Mouse (Mus musculus) adrenal gland, postnatal 36 days (tissue): ENCODE data around the gene Polr3gl. TPM values are rescaled to one million over a fixed set of nuclear protein-coding genes. Genes with fewer than 3 reads are reported as not detected.
"Not testable (repeated sequence)": the region's sequence is repeated elsewhere in the genome, so short reads cannot be mapped to it uniquely, and the experiment has no call there.

ENCODE experiments used
- DNase-seq, 2 experiments: peaks; one replicate each; pipeline ENCODE4 v3.0.0; 2021; ENCODE audit warnings: mixed read lengths in 1 of 2
- long read RNA-seq, 2 experiments: library from polyadenylated mRNA; stranded (forward); transcript quantifications; one replicate each; pipeline ENCODE4 v2.0.0; 2021; ENCODE audit warnings: borderline sequencing depth in 2 of 2
- total RNA-seq, 2 experiments: library from RNA; stranded (reverse); gene quantifications; 2 replicates each; pipeline ENCODE4 v1.2.3; 2021

Polr3gl gene
- total RNA-seq = 10 to 100 TPM; 29.4 to 33.3 TPM
- long read RNA-seq, experiment 1, transcript Polr3gl-201 (8 exons, 1,427 nt) = major isoform, 19 of 40 reads
- long read RNA-seq, experiment 1, partial matches to known transcripts = 8 of 40 reads
- long read RNA-seq, experiment 1, other reads (novel, unspliced or antisense) = 8 of 40 reads
- long read RNA-seq, experiment 2, transcript Polr3gl-201 (8 exons, 1,427 nt) = major isoform, 9 of 12 reads
- long read RNA-seq, experiment 2, partial matches to known transcripts = 1 of 12 reads
- long read RNA-seq, experiment 2, other reads (novel, unspliced or antisense) = 0 of 12 reads

GRCm38 (mm10) chr3:96593790-96594560 is at the start of gene Polr3gl:
TSS of gene Polr3gl (minus strand) at chr3:96594181.
- DNase-seq = peak; percentile 96

- peak; percentile 70 to 80 for DNase-seq
Observed at GRCm38 (mm10) chr3:96639219-96639618, 45.2 kb upstream of the Polr3gl start.

GRCm38 (mm10) chr3:96636448-96636847 is 42.5 kb upstream of the Polr3gl start:
- DNase-seq = no peak

DNA sequence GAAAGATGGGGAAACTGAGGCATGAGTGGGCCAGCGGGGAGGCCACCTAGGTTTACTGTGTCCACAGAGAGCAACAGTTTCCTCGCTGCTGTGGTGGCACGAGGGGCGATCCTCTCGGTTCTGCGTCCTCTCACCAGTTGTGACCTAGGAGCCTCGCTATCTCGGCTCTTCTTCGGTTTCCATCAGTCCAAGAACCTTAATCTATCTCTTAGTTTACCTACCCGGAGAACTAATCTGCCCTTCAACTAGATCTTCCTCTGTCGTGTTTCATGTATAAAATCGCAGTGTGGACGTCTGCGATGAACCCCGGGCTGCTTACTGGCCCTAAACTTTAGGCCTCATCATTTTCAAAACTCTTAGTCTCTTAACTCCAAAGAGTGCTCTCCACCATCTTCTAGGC is 41.9 kb upstream of the Polr3gl start:
- DNase-seq = no peak

DNA sequence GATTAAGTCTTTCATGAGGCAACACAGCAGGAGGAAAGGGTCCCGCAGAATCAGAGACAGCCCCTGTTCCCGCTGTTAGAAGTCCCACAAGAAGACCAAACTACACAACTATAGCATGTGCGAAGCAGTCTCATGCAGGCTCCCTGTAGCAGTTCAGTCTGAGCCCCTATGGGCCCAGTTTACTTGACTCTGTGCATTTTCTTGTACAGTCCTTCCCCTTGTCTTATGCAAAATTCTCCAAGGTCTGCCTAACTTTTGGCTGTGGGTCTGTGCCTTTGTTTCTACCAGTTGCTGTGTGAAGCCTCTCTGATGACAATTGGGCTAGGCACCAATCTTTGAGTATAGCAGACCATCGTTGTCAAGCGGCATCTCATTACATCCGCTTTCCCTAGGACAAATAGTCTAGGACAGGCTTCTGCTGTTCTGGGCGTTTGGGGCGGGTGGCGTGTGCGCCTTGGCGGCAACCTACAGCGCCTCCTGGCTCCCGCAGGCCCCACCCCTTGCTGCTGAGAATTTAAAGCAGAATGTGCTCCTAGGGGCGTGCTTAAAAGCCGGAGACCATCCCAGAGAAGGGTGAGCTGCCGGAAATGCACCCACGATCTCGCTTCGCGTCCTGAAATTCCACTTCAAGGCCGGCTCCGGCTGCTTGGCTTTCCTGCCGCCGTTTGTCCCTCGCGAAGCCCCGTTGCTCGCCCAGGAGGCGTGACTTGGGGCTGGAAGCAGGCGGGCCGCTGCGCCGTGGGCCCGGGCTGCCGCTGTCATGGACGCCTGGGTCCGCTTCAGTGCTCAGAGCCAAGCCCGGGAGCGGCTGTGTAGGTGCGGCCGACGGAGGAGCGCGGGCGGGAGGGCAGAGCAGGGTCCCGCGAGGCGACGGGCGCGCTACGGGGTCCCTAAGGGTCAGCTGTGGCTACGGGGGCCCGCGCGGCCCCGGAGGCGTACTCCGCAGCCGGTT is 41.2 kb upstream of the Polr3gl start, which contains the start of the genes Pex11b and Gm42957:
TSS of gene Pex11b (plus strand) at position 449 of the 952 bp plus-strand sequence.
TSS of gene Gm42957 (plus strand) at position 547 of the 952 bp plus-strand sequence.
- peak; percentile 95 for DNase-seq

GRCm38 (mm10) chr3:96634015-96634414 is 40.0 kb upstream of the Polr3gl start:
- no peak for DNase-seq

- DNase-seq = no peak
Observed at GRCm38 (mm10) chr3:96632058-96632457, 38.1 kb upstream of the Polr3gl start.

DNA sequence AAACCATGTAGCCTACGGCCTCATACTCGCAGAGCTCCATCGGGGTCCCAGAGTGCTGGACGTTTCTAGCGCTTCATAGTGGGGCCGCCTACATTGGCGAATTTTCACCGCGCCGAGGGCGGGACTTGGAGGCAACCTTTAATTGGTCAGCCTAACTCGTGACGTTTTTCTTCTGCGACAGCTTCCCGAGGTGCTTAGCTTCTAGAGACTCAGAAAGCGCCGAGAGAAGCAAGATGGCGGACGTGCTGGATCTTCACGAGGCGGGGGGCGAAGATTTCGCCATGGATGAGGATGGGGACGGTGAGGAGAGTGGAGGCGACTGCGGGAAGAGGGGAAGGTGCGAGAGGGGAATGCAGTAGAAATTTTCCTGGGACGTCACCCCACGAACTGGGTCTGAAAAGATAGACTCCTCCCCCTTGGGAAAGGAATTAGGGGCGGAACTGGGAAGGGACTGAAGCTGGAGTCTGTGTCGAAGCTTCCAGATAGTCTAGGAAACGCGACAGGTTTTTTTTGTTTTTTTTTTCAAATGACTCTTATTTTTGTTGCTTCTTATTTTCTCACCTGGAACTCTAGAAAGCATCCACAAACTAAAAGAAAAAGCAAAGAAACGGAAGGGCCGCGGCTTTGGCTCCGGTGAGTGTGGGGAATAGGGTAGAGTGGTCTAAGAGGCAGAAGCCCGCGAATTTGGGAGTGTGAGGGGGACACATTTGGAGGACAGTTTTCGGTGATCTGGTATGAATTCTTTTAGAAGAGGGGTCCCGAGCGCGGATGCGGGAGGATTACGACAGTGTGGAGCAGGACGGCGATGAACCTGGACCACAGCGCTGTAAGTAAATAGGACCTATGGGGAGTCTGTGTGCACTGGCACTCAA is 36.0 kb upstream of the Polr3gl start, which contains the start of gene Rbm8a:
TSS of gene Rbm8a (plus strand) at position 205 of the 872 bp plus-strand sequence.
- DNase-seq = peak; percentile 95 to 96

GRCm38 (mm10) chr3:96623201-96623600 is 29.2 kb upstream of the Polr3gl start:
- no peak for DNase-seq

DNA sequence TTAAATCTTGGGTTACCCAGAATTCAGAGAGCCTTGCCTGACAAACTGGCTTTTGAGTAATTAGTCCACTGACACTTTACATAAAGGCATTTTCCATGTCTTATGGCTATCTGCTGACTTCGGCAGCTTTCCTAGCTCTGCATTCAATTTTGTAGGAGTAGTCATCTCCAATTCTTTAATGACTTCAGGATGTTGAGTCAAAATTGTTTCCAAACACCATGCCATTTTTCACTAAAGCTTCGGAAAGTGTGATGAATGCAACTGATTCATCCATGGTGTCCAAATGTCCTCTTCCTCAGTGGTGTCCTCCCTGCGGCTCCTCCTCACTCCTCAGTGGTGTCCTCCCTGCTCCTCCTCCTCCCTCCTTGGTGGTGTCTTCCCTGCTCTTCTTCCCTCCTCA is 24.0 kb upstream of the Polr3gl start:
- no peak for DNase-seq

DNA sequence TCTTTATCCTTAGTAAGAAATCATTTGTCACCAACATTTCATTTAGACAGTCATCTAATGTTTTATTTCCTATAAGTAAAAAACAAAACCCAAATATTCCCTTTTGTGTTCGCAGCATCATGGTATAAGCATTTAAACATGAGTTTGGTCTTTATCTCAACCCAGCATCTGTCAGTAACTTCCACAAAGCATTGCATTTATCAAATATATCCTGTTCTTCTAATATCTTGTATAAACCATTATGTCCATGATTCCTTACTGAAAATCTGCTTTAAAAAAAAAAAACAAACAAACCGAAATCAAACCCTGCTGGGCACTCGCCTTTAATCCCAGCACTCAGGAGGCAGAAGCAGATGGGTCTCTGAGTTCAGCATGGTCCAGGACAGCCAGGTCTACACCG is 12.6 kb upstream of the Polr3gl start:
- DNase-seq = no peak

DNA sequence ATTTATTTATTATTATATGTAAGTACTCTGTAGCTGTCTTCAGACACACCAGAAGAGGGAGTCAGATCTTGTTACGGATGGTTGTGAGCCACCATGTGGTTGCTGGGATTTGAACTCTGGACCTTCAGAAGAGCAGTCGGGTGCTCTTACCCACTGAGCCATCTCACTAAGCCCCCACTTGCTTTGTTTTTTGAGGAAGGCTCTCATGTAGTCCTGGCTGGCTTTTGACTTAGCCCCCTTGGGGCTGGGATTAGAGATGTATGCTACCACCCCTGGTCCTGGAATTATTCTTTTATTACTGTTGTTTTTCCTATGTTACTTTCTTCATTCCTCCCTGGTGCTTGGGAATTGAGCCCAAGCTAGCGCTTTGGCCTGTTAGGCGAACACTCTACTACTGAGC is 12.0 kb upstream of the Polr3gl start:
- not testable (repeated sequence) for DNase-seq

DNA sequence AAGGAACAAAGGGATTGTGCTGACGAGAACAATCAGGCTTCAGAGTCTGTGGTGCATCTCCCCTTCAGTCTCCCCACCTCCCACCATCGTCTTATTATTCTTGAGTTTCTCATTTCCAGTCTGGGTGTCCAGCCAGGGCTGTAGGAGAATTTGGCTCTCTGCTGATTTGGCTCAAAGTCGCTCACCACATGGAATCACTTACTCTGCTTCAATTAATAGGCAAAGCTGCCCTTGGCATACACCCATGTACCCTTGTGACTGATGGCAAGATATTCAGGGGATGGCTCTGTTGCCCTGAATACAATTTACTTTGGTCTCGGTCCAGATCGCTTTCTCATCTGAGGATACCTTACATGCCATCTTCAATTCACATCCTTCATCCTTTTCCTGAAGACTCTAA is 9.3 kb upstream of the Polr3gl start:
- DNase-seq = peak in 1 of 2 experiments; percentile 35

- DNase-seq = no peak
Observed at GRCm38 (mm10) chr3:96602704-96603084, 8.7 kb upstream of the Polr3gl start.

DNA sequence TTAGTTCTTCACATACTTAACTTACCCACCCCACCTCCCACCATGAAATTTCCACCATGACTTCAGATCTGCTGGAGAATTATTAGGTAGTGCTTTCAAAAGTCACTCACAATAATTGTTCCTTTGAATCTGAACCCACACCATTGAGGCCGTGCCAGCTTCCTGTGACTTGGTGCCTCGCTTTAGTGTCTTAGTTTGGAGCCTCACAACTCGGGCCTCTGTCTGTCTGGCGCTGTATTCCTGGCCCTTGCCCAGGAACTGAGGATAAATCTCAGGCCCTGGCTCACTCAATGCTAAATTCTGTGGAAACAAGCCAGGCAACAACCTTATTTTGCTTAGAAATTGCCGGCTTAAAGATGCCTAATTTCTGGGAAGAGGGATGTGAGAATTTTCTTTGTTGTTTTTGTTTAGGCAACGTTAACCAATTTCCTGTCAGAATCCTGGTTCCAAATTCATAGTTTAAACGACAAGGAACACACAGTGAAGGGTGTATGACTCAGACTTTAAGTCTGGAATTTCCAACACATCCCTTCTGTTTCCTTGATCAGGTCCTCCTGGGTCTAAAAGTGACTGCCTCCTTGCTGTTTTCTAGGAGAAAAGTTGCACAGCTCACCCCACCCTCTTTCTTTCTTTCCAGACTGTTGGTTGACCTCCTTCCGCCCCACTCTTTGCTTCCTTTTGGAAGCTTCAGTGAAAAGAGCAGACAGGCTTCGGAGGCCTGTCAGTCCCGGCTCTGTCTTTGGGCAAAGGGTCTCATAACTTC is 8.1 kb upstream of the Polr3gl start:
- peak; percentile 65 to 70 for DNase-seq

DNA sequence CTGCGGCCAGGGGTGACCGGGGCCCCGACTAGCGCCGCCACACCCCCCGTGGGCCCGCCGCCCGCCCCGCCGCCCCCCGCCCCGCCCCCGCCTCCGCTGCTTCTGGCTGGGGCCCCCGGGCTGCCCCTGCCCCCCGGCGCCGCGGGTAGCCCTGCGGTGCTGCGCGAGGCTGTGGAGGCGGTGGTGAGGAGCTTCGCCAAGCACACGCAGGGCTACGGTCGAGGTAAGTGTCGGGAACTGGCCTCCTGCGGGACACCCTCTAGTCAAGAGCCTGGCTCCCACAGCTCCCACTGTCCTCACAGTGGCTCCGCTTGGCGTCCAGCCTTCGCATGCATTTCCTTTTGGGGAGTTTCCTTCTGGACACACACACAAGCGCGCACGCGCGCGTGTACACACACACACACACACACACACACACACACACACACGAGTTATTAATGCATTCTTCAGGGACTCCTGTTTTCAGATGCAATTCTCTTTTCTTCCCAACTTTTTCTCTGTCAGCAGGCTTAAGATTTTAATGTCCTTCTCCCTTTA is 7.3 kb upstream of the Polr3gl start:
- DNase-seq = peak; percentile 82 to 84

GRCm38 (mm10) chr3:96600639-96601250 is 6.8 kb upstream of the Polr3gl start, which contains the start of gene Lix1l:
TSS of gene Lix1l (plus strand) at chr3:96601149.
- DNase-seq = peak; percentile 95 to 96

- DNase-seq = no peak
Observed at GRCm38 (mm10) chr3:96599411-96599810, 5.4 kb upstream of the Polr3gl start.

DNA sequence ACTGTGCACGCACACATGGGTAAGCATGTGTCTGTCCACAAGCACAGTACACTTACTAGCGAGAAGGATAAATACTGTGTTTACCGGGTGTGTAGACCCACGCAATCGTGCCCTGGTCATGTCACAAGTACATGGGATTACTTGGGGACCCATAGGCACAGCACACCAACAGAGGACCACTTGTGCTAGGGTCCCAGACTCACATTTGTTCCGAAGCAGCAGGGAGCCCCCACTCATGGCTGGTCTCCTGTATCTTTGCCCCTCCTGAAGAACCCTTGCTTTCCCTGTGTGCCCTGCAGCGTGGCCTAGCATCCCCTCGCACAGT is 5.0 kb upstream of the Polr3gl start:
- DNase-seq = no peak
